Mouse (Mus musculus) CH12F3 (cell line): ENCODE measurements around the gene Slc37a3.
"Not testable (repeated sequence)": the region's sequence is repeated elsewhere in the genome, so short reads cannot be mapped to it uniquely, and the experiment has no call there.

Experiments
- in situ Hi-C: fragments of 300-500 bp; cut with MboI; formaldehyde crosslinking; loops from 2 replicates; pipeline ENCODE4 v1.14.3; 2020; ENCODE audit warnings: low sequenced_read_pairs

Slc37a3 gene

GRCm38 (mm10) chr6:39377311-39377827, at the start of gene Slc37a3:
Gene Slc37a3 (minus strand): TSS chr6:39377675.
- in situ Hi-C loops: no loop called here

- in situ Hi-C loops: no loop called here
These were observed 49.2 kb upstream of the Slc37a3 start for GRCm38 (mm10) chr6:39426725-39427124.

GRCm38 (mm10) chr6:39425181-39425580, 47.7 kb upstream of the Slc37a3 start:
- in situ Hi-C loops: no loop called here

- in situ Hi-C loops: no loop called here
These were observed 46.2 kb upstream of the Slc37a3 start for GRCm38 (mm10) chr6:39423686-39424085.

GRCm38 (mm10) chr6:39423130-39423551, 45.7 kb upstream of the Slc37a3 start:
- in situ Hi-C loops: no loop called here

- in situ Hi-C loops: no loop called here
These were observed 43.4 kb upstream of the Slc37a3 start for GRCm38 (mm10) chr6:39420867-39421266.

GRCm38 (mm10) chr6:39419851-39420721, 42.6 kb upstream of the Slc37a3 start, which contains the start of gene Mkrn1:
Gene Mkrn1 (minus strand): TSS chr6:39420462.
- in situ Hi-C loops: no loop called here

- in situ Hi-C loops: no loop called here
These were observed 41.9 kb upstream of the Slc37a3 start for GRCm38 (mm10) chr6:39419386-39419850.

GRCm38 (mm10) chr6:39416654-39417053, 39.2 kb upstream of the Slc37a3 start:
- in situ Hi-C loops: not testable (repeated sequence)

- in situ Hi-C loops: no loop called here
These were observed 38.3 kb upstream of the Slc37a3 start for GRCm38 (mm10) chr6:39415762-39416161.

- in situ Hi-C loops: no loop called here
These were observed 36.6 kb upstream of the Slc37a3 start for GRCm38 (mm10) chr6:39414106-39414505.

- in situ Hi-C loops: no loop called here
These were observed 29.0 kb upstream of the Slc37a3 start for GRCm38 (mm10) chr6:39406480-39406879.

- in situ Hi-C loops: no loop called here
These were observed 25.7 kb upstream of the Slc37a3 start for GRCm38 (mm10) chr6:39403136-39403535.

- in situ Hi-C loops: no loop called here
These were observed 22.9 kb upstream of the Slc37a3 start for GRCm38 (mm10) chr6:39400343-39400742.

- in situ Hi-C loops: no loop called here
These were observed 20.9 kb upstream of the Slc37a3 start for GRCm38 (mm10) chr6:39398342-39398741.

GRCm38 (mm10) chr6:39397046-39397445, 19.6 kb upstream of the Slc37a3 start:
- in situ Hi-C loops: no loop called here

GRCm38 (mm10) chr6:39395916-39396315, 18.4 kb upstream of the Slc37a3 start:
- in situ Hi-C loops: no loop called here

- in situ Hi-C loops: no loop called here
These were observed 18.0 kb upstream of the Slc37a3 start for GRCm38 (mm10) chr6:39395471-39395870.

- in situ Hi-C loops: no loop called here
These were observed 12.5 kb upstream of the Slc37a3 start for GRCm38 (mm10) chr6:39389988-39390387.

GRCm38 (mm10) chr6:39381125-39381880, 3.8 kb upstream of the Slc37a3 start, which contains the start of gene Rab19:
Gene Rab19 (plus strand): TSS chr6:39381175.
- in situ Hi-C loops: no loop called here

- in situ Hi-C loops: no loop called here
These were observed 2.8 kb upstream of the Slc37a3 start for GRCm38 (mm10) chr6:39380276-39380675.
